Mouse (Mus musculus) megakaryocyte, embryonic 14.5 days (primary cell): ENCODE measurements around the gene Ntrk3. TPM values are rescaled to one million over a fixed set of nuclear protein-coding genes. Genes with fewer than 3 reads are reported as not detected.

Experiments used
- H3K27me3 ChIP-seq: replicated peaks from 2 replicates; pipeline ENCODE3; 2012; ENCODE audit warnings: inconsistent platforms
- H3K36me3 ChIP-seq: replicated peaks from 2 replicates; pipeline ENCODE3; 2012; ENCODE audit warnings: low read length, inconsistent platforms, mixed read lengths
- H3K4me1 ChIP-seq: 2 replicates; pipeline ENCODE4 v1.6.1; 2012; ENCODE audit warnings: inconsistent platforms
- H3K4me3 ChIP-seq: replicated peaks from 2 replicates; pipeline ENCODE3; 2012; ENCODE audit warnings: moderate library complexity, mild to moderate bottlenecking, inconsistent platforms
- H3K9me3 ChIP-seq: 2 replicates; pipeline ENCODE4 v1.6.1; 2012; ENCODE audit warnings: inconsistent platforms
- FLI1 ChIP-seq: IDR thresholded peaks from 2 replicates; pipeline ENCODE4 v1.6.1; 2012; ENCODE audit warnings: low read length, inconsistent platforms, mixed read lengths
- GATA1 ChIP-seq: IDR thresholded peaks from 3 replicates; pipeline ENCODE4 v1.6.1; 2012; ENCODE audit warnings: mixed read lengths, low read length, inconsistent platforms, borderline replicate concordance
- polyA plus RNA-seq: library from polyadenylated mRNA; stranded (reverse); fragments of >175 nt; gene quantifications from 2 replicates; pipeline ENCODE4 v1.2.3, GENCODE M21; 2012; ENCODE audit warnings: low replicate concordance; ENCODE audit not compliant: insufficient read depth

Ntrk3 gene
- polyA plus RNA-seq, 1 experiment, result not detected

DNA sequence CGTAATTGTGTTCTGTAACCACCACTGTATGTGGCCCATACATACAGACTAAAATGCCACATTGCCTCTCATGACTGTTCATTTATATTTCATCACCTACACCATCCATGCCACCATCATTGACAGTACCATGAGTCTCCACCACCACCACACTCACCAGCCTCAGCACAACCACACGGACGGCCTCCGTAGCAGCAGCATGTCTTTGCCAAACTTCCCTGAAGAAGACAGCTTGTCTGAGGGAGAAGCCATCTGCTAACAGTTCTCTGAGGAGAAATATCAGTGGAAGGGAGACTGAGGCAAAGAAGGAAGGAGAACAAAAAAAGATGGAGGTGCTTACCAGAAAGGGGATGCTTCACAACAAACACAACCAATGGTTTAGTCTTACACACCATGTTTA is 15.8 kb downstream of the Ntrk3 start:
- H3K9me3 ChIP-seq, result no peaks in the 10 kb centered on the region
- H3K36me3 ChIP-seq, result no peaks in the 10 kb centered on the region
- no peak for TF ChIP-seq GATA1
- TF ChIP-seq FLI1, result no peak
- peaks cover 5% of the 10 kb centered on the region for H3K27me3 ChIP-seq
- H3K4me1 ChIP-seq, result peaks cover 15% of the 10 kb centered on the region; the same call in 1 of the 2 replicates
- H3K4me3 ChIP-seq, result no peak overlapping the region

DNA sequence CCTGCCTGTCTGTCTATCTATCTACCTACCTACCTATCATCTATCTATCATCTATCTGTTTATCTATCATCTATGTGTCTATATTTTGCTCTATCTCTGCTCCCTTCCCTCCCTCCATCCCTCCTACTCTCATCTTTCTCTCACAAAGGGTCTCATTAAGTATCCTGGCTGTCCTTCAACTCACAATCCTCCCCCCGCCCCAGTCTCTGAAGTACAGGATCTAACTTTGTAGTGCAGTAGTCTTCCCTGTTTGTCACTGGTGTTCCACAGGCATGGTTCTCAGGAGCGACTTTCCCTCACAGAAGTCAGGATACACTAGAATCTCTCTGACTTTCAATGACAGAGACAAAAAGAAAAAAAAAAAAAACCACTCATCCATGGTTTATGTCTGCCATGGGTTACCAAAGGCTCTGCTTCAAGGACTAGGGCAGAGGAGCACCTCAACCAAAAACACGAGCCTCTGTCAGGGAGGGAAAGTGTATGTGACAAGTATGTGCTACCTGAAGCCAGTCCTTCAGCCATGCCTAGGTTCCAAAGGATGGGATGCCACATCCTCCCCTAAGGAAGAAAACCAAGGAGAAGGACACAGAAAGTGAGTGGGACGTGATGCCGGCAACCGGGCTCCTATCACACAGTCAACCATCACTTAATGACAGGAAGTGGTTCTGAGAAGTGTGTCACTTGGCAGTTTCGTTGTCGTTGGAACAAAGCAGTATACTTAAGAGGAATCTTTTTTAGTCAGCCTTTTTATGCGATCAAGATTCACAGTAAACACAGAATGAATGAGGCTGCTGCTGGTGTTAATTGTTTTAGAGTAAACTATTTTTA is 16.6 kb downstream of the Ntrk3 start:
- H3K9me3 ChIP-seq, result no peaks in the 10 kb centered on the region
- peaks cover 15% of the 10 kb centered on the region; the same call in 1 of the 2 replicates for H3K4me1 ChIP-seq
- H3K36me3 ChIP-seq, result no peaks in the 10 kb centered on the region
- no peak for TF ChIP-seq FLI1
- TF ChIP-seq GATA1, result no peak
- H3K27me3 ChIP-seq, result peaks cover 2% of the 10 kb centered on the region
- H3K4me3 ChIP-seq, result no peak overlapping the region

DNA sequence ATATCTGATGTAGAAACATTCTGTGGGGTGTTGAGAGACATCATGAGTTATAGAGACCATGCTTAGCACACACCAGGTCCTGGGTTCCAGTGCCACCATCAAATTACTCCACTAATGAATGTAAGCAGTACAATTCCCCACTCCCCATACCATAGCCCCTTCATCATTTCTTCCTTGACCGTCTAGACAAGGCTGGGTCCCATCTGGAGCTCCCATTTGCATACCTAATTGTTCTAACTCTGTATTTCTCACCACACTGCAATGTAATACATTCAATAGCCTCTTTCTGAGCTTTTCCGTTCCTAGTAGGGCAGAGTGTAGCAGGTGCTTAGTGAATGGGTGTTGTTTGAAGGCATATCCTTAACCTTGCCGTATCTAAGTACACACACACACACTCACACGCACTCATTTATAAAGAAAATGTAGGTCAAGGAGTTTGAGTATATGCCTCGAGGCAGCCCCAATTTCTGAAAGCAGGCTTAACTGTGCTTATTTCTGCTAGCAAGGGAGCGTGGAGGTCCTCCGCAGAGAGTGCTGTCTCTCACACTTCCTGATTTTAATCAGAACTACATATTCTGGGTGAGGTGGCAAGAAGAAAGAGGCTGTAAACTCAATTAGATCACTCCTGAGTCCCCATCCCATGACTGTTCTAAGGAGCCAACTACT is 17.9 kb downstream of the Ntrk3 start:
- no peaks in the 10 kb centered on the region for H3K9me3 ChIP-seq
- no peaks in the 10 kb centered on the region for H3K36me3 ChIP-seq
- H3K27me3 ChIP-seq, result peaks cover 2% of the 10 kb centered on the region
- TF ChIP-seq GATA1 (no peak), FLI1 (no peak)
- H3K4me3 ChIP-seq, result no peak overlapping the region
- H3K4me1 ChIP-seq, result peaks cover 15% of the 10 kb centered on the region; the same call in 1 of the 2 replicates

DNA sequence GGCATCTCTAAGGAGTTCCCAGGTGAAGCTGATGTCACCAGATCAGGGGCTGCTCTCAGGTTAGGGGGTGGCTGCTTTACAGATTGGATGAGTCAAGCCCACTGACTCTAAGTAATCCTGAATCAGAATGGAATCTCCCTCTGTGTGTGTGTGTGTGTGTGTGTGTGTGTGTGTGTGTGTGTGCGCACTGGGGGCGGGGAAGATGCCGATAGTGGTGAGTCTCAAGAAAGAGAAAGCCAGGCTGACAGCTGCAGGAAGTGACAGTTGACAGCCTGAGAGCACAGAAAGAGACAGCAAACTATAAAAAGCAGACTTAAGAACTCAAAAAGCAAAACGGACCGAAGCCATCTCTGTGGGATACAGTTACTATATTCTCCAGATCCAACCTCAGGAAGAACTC is 18.7 kb downstream of the Ntrk3 start:
- H3K9me3 ChIP-seq, result peaks cover 6% of the 10 kb centered on the region
- no peaks in the 10 kb centered on the region for H3K36me3 ChIP-seq
- H3K4me3 ChIP-seq, result no peak overlapping the region
- peaks cover 15% of the 10 kb centered on the region; the same call in 1 of the 2 replicates for H3K4me1 ChIP-seq
- TF ChIP-seq FLI1 (no peak), GATA1 (no peak)
- no peaks in the 10 kb centered on the region for H3K27me3 ChIP-seq

DNA sequence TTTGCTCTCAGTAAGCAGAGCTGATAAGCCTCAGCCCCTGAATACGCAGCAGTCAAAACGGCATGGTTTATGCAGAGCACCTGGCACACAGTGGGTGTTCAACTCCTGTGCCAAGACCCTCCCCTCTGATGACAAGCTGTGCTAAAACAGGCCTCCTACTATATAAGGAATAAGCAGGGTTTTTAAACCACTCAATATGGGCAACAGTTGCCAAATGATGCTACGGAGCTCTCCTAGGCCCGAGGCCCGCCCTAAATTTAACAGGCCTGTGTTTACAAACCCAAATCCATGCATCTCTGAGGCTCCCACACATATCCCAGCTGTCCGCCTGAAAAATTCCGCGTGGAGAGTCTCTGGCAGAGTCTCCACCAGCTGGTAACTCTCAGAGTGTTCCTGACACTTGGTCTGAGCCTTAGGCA is 19.6 kb downstream of the Ntrk3 start:
- peaks cover 7% of the 10 kb centered on the region for H3K9me3 ChIP-seq
- TF ChIP-seq GATA1, result no peak
- no peak for TF ChIP-seq FLI1
- H3K4me1 ChIP-seq, result peaks cover 15% of the 10 kb centered on the region; the same call in 1 of the 2 replicates
- H3K27me3 ChIP-seq, result no peaks in the 10 kb centered on the region
- H3K4me3 ChIP-seq, result no peak overlapping the region
- H3K36me3 ChIP-seq, result no peaks in the 10 kb centered on the region

DNA sequence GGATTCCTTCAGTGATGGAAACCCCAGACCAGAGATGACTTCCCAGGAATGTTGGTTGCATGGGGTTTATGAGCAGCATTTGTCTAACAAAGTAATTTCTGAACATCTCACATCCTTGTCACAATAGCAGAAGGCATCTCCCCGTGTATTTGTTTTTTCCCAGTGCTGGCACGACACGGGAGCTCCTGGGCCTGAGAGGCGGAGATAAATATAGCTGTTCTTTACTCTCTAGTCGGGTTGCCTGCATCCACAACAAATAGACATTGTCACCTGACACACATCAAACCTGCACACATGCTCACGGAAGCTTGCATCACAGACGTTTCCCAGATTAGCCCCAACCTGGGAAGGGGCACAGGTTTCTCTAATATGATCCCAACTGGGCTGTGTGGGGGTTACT is 30.1 kb downstream of the Ntrk3 start:
- TF ChIP-seq GATA1, result no peak
- no peaks in the 10 kb centered on the region for H3K27me3 ChIP-seq
- H3K9me3 ChIP-seq, result no peaks in the 10 kb centered on the region
- H3K4me3 ChIP-seq, result no peak overlapping the region
- no peaks in the 10 kb centered on the region for H3K4me1 ChIP-seq
- no peaks in the 10 kb centered on the region for H3K36me3 ChIP-seq

DNA sequence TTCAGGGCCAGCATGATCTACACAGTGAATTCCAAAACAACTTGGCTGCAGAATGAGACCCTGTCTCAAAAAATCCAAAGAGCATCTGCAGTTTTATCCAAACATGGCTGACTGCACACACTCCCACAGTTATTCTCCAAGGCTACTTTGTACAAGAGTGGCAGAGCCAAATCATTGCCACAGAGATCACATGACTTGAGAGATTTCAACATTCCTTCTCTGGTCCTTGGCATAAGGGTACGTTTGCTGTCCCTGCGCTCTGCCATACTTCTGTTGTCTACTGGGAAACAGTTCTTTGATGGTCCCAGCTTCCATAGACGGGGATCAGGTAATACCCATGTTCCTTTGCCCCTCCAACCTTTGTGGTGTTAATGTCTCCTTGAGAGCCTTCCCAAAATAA is 30.7 kb downstream of the Ntrk3 start:
- no peak overlapping the region for H3K4me3 ChIP-seq
- H3K4me1 ChIP-seq, result no peaks in the 10 kb centered on the region
- H3K27me3 ChIP-seq, result peaks cover 3% of the 10 kb centered on the region
- no peak for TF ChIP-seq FLI1
- no peaks in the 10 kb centered on the region for H3K36me3 ChIP-seq
- H3K9me3 ChIP-seq, result no peaks in the 10 kb centered on the region

DNA sequence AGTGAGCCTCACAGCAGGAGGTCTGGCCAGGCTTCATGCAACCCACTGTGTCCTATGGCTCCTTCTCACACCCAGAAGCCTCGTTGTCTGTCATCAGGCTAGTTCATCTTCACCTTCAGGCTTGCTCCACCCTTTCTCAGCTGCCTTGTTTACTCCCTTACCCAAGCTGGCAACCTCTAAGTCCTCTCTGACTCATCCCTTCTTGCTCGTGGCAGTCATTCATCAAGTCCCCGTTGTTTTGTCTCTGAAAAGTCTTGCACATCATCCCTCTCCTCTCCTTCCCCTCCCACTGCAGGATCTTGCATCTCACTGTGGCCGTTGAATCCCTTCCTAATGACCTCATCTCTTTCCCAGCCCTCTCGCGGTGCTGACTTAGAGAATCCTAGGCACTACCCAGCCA is 35.1 kb downstream of the Ntrk3 start:
- H3K9me3 ChIP-seq, result no peaks in the 10 kb centered on the region
- H3K36me3 ChIP-seq, result no peaks in the 10 kb centered on the region
- H3K4me3 ChIP-seq, result no peak overlapping the region
- peaks cover 3% of the 10 kb centered on the region for H3K27me3 ChIP-seq
- TF ChIP-seq FLI1 (no peak), GATA1 (no peak)
- no peaks in the 10 kb centered on the region for H3K4me1 ChIP-seq

DNA sequence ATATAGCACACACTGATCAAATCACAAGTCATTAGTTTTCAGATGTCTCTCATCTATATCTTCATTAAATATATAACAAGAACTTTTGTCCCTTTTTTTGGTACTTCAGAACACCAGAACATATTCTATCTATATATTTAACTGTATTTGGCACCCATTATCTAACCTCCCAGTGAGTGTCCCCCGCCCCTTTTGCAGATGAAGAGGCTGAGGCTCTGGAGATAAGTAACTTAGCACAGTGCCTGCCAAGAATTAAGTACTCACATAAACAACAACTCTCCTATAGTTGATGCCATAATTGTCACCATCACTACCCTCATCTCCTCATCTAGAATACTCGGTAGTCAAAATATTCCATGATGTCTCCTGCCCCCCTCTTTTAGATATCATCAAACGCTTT is 42.6 kb downstream of the Ntrk3 start:
- TF ChIP-seq FLI1 (no peak), GATA1 (no peak)
- no peaks in the 10 kb centered on the region for H3K4me1 ChIP-seq
- H3K9me3 ChIP-seq, result no peaks in the 10 kb centered on the region
- H3K27me3 ChIP-seq, result no peaks in the 10 kb centered on the region
- no peaks in the 10 kb centered on the region for H3K36me3 ChIP-seq
- no peak overlapping the region for H3K4me3 ChIP-seq

DNA sequence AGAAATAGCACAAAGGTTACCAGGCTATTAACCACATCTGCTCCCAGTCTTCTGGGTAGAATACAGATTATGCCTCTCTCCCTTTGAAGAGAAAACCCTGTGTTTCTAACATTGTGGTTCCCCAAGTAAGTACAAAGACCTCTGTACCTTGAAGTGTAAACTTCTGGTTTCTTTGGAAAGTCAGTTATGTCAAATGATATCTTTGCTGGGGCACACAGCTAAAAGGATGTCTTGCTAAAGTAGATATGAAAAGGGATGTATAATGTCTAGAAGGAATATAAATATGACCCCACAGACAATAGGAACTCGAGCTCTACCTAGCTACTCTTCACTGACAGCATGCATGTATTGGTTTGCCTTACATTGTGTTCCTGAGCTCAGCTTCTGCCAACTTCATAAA is 44.7 kb downstream of the Ntrk3 start:
- Histone ChIP-seq H3K36me3 (no peaks in the 10 kb centered on the region), H3K27me3 (peaks cover 2% of the 10 kb centered on the region), H3K4me1 (no peaks in the 10 kb centered on the region), H3K9me3 (no peaks in the 10 kb centered on the region), H3K4me3 (no peak overlapping the region)
- TF ChIP-seq GATA1, result no peak

DNA sequence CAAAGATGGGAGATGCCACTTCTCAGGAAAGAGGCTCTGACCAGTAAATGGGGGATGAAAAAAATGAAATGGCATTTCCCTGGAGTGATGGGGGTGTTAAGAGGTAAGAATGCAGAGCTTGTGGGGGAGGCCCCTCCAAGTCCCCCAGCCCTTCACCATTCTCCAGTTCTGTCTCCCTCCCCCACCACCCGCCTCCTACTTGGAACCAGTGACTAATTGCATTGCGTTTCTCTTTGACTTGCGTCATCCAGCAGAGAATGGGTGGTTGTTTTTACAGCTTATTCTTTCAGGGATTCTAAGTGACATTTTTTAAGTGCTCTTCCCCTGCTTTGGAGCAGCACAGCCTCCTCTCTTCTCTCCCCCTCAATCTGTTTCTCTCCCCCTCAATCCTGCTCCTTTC is 46.9 kb downstream of the Ntrk3 start:
- H3K36me3 ChIP-seq, result no peaks in the 10 kb centered on the region
- 0 out of 2 replicates have a peak, but pooled peaks cover 5% of the 10 kb centered on the region for H3K9me3 ChIP-seq
- peaks cover 2% of the 10 kb centered on the region for H3K27me3 ChIP-seq
- TF ChIP-seq FLI1 (no peak), GATA1 (no peak)
- no peak overlapping the region for H3K4me3 ChIP-seq
- no peaks in the 10 kb centered on the region; the same call in 1 of the 2 replicates for H3K4me1 ChIP-seq
